Mouse (Mus musculus) T-helper 17 cell (primary cell): Measurements from ENCODE around the gene Gm3417.

Experiments used
- in situ Hi-C, 2 experiments: fragments of 300-600 bp; cut with MboI, MseI; formaldehyde crosslinking; loops; 1 replicate in 1 of 2; 2 replicates in 1 of 2; pipeline ENCODE4 v1.15.1; 2025; ENCODE audit warnings: high pct_unique_total_duplicates in 2 of 2

Gene Gm3417

GRCm38 (mm10) chr17:14960520-14960919 is 18.1 kb downstream of the Gm3417 start:
- in situ Hi-C loops = loop anchor here in 1 of 2 experiments (25.0 kb wide), 1 partner anchor 752 kb away; the partner anchor contains the start of gene Chd1

GRCm38 (mm10) chr17:14959979-14960378 is 18.6 kb downstream of the Gm3417 start:
- in situ Hi-C loops = loop anchor here in 1 of 2 experiments (5.0 to 25.0 kb wide), 3 partner anchors 32 to 1995 kb away; partner anchors contain the start of genes Acat2 and Chd1

GRCm38 (mm10) chr17:14958686-14959327 is 19.8 kb downstream of the Gm3417 start:
- in situ Hi-C loops = loop anchor here in 1 of 2 experiments (5.0 to 25.0 kb wide), 3 partner anchors 33 to 1994 kb away; partner anchors contain the start of genes Acat2 and Chd1

GRCm38 (mm10) chr17:14953452-14953851 is 25.1 kb downstream of the Gm3417 start:
- in situ Hi-C loops = loop anchor here in 1 of 2 experiments (5.0 to 25.0 kb wide), 3 partner anchors 74 to 1989 kb away; partner anchors contain the start of genes Acat2 and Chd1

- in situ Hi-C loops = loop anchor here (10.0 to 25.0 kb wide), 2 partner anchors 46 to 1262 kb away; no protein-coding TSS in a partner anchor
Measured at GRCm38 (mm10) chr17:14949161-14949827, 29.3 kb downstream of the Gm3417 start.

- in situ Hi-C loops = loop anchor here (10.0 to 25.0 kb wide), 2 partner anchors 50 to 1257 kb away; no protein-coding TSS in a partner anchor
Measured at GRCm38 (mm10) chr17:14944551-14944950, 34.0 kb downstream of the Gm3417 start.

- in situ Hi-C loops = loop anchor here (10.0 to 25.0 kb wide), 2 partner anchors 51 to 1256 kb away; no protein-coding TSS in a partner anchor
Measured at GRCm38 (mm10) chr17:14943729-14944059, 34.9 kb downstream of the Gm3417 start.

GRCm38 (mm10) chr17:14943009-14943728 is 35.4 kb downstream of the Gm3417 start, which contains the start of the genes Wdr27 and 1600012H06Rik:
Wdr27 (minus strand) TSS chr17:14943158.
1600012H06Rik (plus strand) TSS chr17:14943184.
- in situ Hi-C loops = loop anchor here (10.0 to 25.0 kb wide), 2 partner anchors 52 to 1256 kb away; no protein-coding TSS in a partner anchor

GRCm38 (mm10) chr17:14942181-14942580 is 36.4 kb downstream of the Gm3417 start:
- in situ Hi-C loops = loop anchor here (10.0 to 25.0 kb wide), 2 partner anchors 53 to 1255 kb away; no protein-coding TSS in a partner anchor

- in situ Hi-C loops = loop anchor here in 1 of 2 experiments (25.0 kb wide), 1 partner anchor 1249 kb away; no protein-coding TSS in a partner anchor
Measured at GRCm38 (mm10) chr17:14935841-14936605, 42.6 kb downstream of the Gm3417 start.

- in situ Hi-C loops = loop anchor here in 1 of 2 experiments (25.0 kb wide), 1 partner anchor 1248 kb away; no protein-coding TSS in a partner anchor
Measured at GRCm38 (mm10) chr17:14935280-14935679, 43.3 kb downstream of the Gm3417 start.

- in situ Hi-C loops = loop anchor here in 1 of 2 experiments (25.0 kb wide), 1 partner anchor 1244 kb away; no protein-coding TSS in a partner anchor
Measured at GRCm38 (mm10) chr17:14931469-14931868, 47.1 kb downstream of the Gm3417 start.

- in situ Hi-C loops = loop anchor here in 1 of 2 experiments (25.0 kb wide), 1 partner anchor 1243 kb away; no protein-coding TSS in a partner anchor
Measured at GRCm38 (mm10) chr17:14930697-14931096, 47.9 kb downstream of the Gm3417 start.

GRCm38 (mm10) chr17:14928631-14929030 is 50.0 kb downstream of the Gm3417 start:
- in situ Hi-C loops = loop anchor here in 1 of 2 experiments (25.0 kb wide), 1 partner anchor 1241 kb away; no protein-coding TSS in a partner anchor

- in situ Hi-C loops = loop anchor here in 1 of 2 experiments (25.0 kb wide), 1 partner anchor 1240 kb away; no protein-coding TSS in a partner anchor
Measured at GRCm38 (mm10) chr17:14927644-14928218, 50.9 kb downstream of the Gm3417 start.

- in situ Hi-C loops = loop anchor here in 1 of 2 experiments (25.0 kb wide), 1 partner anchor 634 kb away; the partner anchor contains the start of gene Smoc2
Measured at GRCm38 (mm10) chr17:14921582-14921981, 57.0 kb downstream of the Gm3417 start.

GRCm38 (mm10) chr17:14917866-14918265 is 60.7 kb downstream of the Gm3417 start:
- in situ Hi-C loops = loop anchor here in 1 of 2 experiments (25.0 kb wide), 1 partner anchor 631 kb away; the partner anchor contains the start of gene Smoc2

- in situ Hi-C loops = loop anchor here in 1 of 2 experiments (25.0 kb wide), 1 partner anchor 627 kb away; the partner anchor contains the start of gene Smoc2
Measured at GRCm38 (mm10) chr17:14914401-14914800, 64.2 kb downstream of the Gm3417 start.
